Mouse (Mus musculus) midbrain, embryonic 16.5 days (tissue): ENCODE measurements around the gene Trmt5. TPM values are rescaled to one million over a fixed set of nuclear protein-coding genes. Genes with fewer than 3 reads are reported as not detected.

Experiments
- ATAC-seq: fragments of 200-750 bp; cut with Nextera tagmentation; 2 replicates; pipeline ENCODE4 v1.8.0; 2017; ENCODE audit warnings: moderate TSS enrichment
- H3K27ac ChIP-seq: fragments of 300-500 bp; sonication (generic); 2 replicates; pipeline ENCODE4 v1.5.1; 2014; ENCODE audit warnings: mild to moderate bottlenecking, low read length, mixed read lengths
- H3K27me3 ChIP-seq: fragments of 300-500 bp; sonication (generic); 2 replicates; pipeline ENCODE4 v1.6.1; 2014; ENCODE audit warnings: low read depth, low read length, mixed read lengths; ENCODE audit not compliant: control insufficient read depth, insufficient read depth
- H3K36me3 ChIP-seq: fragments of 300-500 bp; sonication (generic); 2 replicates; pipeline ENCODE4 v1.6.1; 2014; ENCODE audit warnings: mild to moderate bottlenecking, low read length, moderate library complexity, mixed read lengths; ENCODE audit not compliant: control insufficient read depth, insufficient read depth
- H3K4me1 ChIP-seq: fragments of 300-500 bp; sonication (generic); 2 replicates; pipeline ENCODE4 v1.6.1; 2014; ENCODE audit warnings: mild to moderate bottlenecking, low read length, mixed read lengths; ENCODE audit not compliant: control insufficient read depth, insufficient read depth
- H3K4me2 ChIP-seq: fragments of 300-500 bp; sonication (generic); 2 replicates; pipeline ENCODE4 v1.6.1; 2014; ENCODE audit warnings: mild to moderate bottlenecking, low read length, mixed read lengths
- H3K4me3 ChIP-seq: fragments of 300-500 bp; sonication (generic); 2 replicates; pipeline ENCODE4 v1.5.1; 2014; ENCODE audit warnings: low read depth, mild to moderate bottlenecking, low read length, moderate library complexity, mixed read lengths
- H3K9ac ChIP-seq: fragments of 300-500 bp; sonication (generic); 2 replicates; pipeline ENCODE4 v1.6.1; 2014; ENCODE audit warnings: low read depth, low read length, mixed read lengths
- H3K9me3 ChIP-seq: fragments of 300-500 bp; sonication (generic); replicated peaks from 2 replicates; pipeline ENCODE4 v1.6.1; 2014; ENCODE audit warnings: mild to moderate bottlenecking, low read length, mixed read lengths; ENCODE audit not compliant: control insufficient read depth, poor library complexity, severe bottlenecking
- WGBS: fragments of 180-500 bp; shearing (Covaris S2); extraction: QIAGEN DNeasy Blood & Tissue Kit; methylation state at CpG from one replicate; pipeline ENCODE4 v1.1.7; 2014; 5-methylcytosine and 5-hydroxymethylcytosine counted together
- polyA plus RNA-seq: library from polyadenylated mRNA; unstranded; fragments of >200 nt; fragmentation: Nextera tagmentation; extraction: Ambion mirVana; gene quantifications from 2 replicates; pipeline ENCODE4 v1.2.1, GENCODE M21; 2015

Gene Trmt5
- polyA plus RNA-seq, 1 experiment from 2014 or later: 16.6 TPM

DNA sequence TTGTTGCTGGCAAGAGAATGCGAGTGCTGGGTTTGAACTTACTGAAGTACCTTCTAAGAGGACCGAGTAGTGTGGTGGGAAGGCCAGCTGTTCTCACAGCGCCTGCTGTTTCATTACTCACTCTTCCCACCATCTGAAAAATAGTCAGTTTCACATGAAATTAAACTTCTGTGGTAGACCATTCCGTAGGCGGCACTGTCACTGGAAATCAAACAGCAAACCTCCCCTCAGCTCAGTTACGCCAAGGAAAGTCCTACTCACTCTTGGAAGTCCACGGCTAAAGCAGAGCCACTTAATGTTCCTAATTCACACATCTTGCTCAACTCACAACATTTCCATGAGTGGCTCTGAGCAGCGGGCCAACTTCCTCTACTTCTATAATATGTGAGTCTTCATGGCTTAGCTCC, 37.7 kb upstream of the Trmt5 start:
- no peak overlapping the region for H3K27ac ChIP-seq
- no peak overlapping the region for H3K4me2 ChIP-seq
- H3K9ac ChIP-seq: no peak overlapping the region
- H3K4me1 ChIP-seq: no peaks in the 10 kb centered on the region
- H3K36me3 ChIP-seq: no peaks in the 10 kb centered on the region
- no peaks in the 10 kb centered on the region for H3K9me3 ChIP-seq
- no peak for ATAC-seq
- WGBS: 88% methylated on average over 8 of the region's 8 CpGs
- no peak overlapping the region for H3K4me3 ChIP-seq
- no peaks in the 10 kb centered on the region for H3K27me3 ChIP-seq

DNA sequence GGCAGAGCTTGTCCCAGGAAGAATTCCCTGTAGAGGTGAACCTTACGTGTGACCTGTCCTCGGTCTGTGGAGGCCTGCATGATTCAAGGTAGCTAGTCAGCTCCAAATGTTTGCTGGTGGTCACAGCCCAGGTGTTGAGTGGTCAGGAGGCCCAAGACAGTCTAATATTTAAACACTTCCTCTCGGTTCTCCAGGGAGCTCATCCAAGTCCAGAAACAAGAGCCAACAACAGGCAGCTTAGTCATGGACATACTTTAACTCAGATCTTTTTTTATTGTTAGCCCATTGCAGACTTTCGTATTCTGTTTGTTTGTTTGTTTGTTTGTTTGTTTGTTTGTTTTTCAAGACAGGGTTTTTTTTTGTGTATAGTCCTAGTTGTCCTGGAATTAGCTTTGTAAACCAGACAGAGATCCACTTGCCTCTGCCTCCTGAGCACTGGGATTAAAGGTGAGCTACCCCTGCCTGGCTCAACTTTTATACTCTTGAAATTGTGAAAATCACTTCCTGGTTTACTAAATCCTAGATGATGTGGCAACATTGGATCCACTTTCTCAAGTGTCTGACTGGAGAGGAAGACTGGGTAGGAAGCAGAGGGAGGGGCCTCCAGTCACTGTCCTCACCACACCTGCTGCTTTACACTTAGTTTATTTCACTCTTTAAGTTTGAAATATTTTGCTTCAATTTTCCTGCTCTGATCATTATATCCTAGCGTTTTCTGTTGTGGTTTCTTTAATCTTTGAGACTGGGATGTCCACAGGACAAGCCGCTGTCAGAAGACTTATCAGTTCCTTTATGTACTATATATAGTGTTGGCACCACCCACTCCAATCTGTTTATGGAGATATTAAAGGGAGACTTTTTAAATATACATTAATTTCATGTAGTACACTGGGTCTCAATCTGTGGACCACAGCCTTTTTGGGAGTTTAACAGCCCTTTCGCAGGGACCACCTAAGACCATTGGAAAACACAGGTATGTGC, 31.5 kb upstream of the Trmt5 start:
- Histone ChIP-seq H3K9ac (no peak overlapping the region), H3K4me1 (no peaks in the 10 kb centered on the region), H3K4me2 (no peak overlapping the region), H3K36me3 (peaks cover 5% of the 10 kb centered on the region), H3K4me3 (no peak overlapping the region), H3K9me3 (no peaks in the 10 kb centered on the region), H3K27ac (no peak overlapping the region), H3K27me3 (no peaks in the 10 kb centered on the region)
- no peak for ATAC-seq
- WGBS: 92% methylated on average over 7 of the region's 7 CpGs

DNA sequence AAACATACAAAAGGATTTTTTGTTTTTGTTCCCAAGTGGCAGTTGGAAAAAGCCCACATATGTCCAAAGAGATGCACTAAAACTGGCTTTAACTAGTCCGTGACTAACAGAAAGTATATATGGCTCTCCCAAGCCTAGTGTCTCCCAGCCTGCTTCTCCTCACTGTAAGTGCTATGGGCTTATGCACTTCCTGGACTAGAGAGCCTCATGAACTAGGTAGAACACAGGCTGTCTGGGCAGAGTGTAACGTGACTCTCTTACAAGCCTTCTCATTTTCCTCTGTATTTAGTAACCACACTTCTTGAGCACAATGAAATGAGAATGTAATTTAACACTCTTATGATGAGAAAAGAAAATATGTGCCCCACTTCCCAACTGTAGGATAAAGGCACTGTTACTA, 22.2 kb upstream of the Trmt5 start:
- Histone ChIP-seq H3K4me1 (no peaks in the 10 kb centered on the region), H3K4me2 (no peak overlapping the region), H3K27me3 (no peaks in the 10 kb centered on the region), H3K9me3 (no peaks in the 10 kb centered on the region), H3K4me3 (no peak overlapping the region), H3K36me3 (0 out of 2 replicates have a peak, but pooled peaks cover 3% of the 10 kb centered on the region), H3K27ac (no peak overlapping the region), H3K9ac (no peak overlapping the region)
- WGBS: 91% methylated on average over 2 of the region's 2 CpGs
- ATAC-seq: no peak

DNA sequence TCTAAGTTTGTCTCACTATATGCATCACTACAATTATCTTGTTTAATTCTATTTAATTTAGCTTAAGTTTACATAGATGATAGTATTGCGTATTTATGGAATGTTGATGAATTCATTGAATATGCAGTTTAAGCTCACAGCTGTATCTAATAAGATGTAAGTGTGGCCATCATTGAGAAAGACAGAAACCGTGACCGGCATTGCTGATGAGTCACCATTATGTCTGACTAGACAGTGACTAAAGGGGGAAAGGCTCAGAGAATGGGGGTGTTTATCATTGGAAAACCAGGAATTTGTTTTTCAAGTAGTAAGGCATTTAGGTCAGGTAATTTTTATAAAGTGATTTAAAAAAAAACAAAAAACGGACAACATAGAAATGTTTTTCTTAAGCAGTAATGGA, 21.2 kb upstream of the Trmt5 start:
- Histone ChIP-seq H3K27ac (no peak overlapping the region), H3K4me3 (no peak overlapping the region), H3K36me3 (0 out of 2 replicates have a peak, but pooled peaks cover 3% of the 10 kb centered on the region), H3K4me2 (no peak overlapping the region), H3K9ac (no peak overlapping the region), H3K9me3 (no peaks in the 10 kb centered on the region), H3K4me1 (no peaks in the 10 kb centered on the region), H3K27me3 (no peaks in the 10 kb centered on the region)
- ATAC-seq: no peak
- WGBS: 89% methylated on average over 4 of the region's 4 CpGs

DNA sequence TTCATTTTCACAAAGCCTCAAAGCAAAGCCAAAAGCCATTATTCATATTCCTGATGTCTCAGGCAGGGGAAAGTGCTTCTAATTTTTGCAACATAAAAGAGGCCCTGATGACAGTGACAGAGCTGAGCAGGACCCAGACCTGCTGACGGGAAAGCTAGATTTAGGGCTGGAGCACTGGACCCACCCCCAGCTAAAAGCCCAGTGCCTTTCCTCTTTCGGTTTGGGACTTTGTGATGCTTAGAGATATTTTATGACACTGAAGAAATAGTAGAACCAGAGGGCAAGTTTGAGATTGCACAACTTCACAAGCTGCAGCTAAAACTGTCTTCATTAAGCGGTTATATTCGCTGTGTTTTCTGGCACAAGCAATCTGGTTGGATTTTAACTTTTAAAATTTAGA, 18.1 kb upstream of the Trmt5 start:
- H3K36me3 ChIP-seq: peaks cover 7% of the 10 kb centered on the region; the same call in 1 of the 2 replicates
- no peak overlapping the region for H3K4me2 ChIP-seq
- H3K4me3 ChIP-seq: no peak overlapping the region
- H3K9ac ChIP-seq: no peak overlapping the region
- no peaks in the 10 kb centered on the region for H3K27me3 ChIP-seq
- no peaks in the 10 kb centered on the region for H3K4me1 ChIP-seq
- WGBS: 90% methylated on average over 4 of the region's 4 CpGs
- no peak for ATAC-seq
- no peak overlapping the region for H3K27ac ChIP-seq
- H3K9me3 ChIP-seq: no peaks in the 10 kb centered on the region

DNA sequence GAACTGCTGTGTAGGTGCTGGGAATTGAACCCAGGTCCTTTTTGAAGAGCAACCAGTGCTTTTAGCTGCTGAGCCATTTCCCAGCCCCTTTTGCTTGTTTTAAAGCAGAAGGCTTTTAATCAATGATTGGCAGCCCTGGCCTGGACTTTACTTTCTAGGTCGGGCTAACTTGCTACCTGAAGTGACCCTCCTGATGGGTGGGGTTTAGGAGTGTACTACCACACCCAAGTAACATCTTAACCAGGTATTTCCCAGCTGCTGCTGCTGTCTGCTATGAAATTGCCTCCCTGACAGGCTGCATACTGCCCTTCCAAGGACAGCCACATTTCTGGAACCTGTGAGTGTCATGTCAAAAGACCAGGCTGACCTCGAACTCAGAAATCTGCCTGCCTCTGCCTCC, 14.0 kb upstream of the Trmt5 start:
- no peaks in the 10 kb centered on the region for H3K4me1 ChIP-seq
- no peak overlapping the region for H3K27ac ChIP-seq
- H3K4me3 ChIP-seq: no peak overlapping the region
- ATAC-seq: no peak
- H3K4me2 ChIP-seq: no peak overlapping the region
- no peak overlapping the region for H3K9ac ChIP-seq
- H3K36me3 ChIP-seq: peaks cover 12% of the 10 kb centered on the region; the same call in 1 of the 2 replicates
- 94% methylated on average over 2 of the region's 2 CpGs for WGBS
- H3K27me3 ChIP-seq: no peaks in the 10 kb centered on the region
- no peaks in the 10 kb centered on the region for H3K9me3 ChIP-seq

DNA sequence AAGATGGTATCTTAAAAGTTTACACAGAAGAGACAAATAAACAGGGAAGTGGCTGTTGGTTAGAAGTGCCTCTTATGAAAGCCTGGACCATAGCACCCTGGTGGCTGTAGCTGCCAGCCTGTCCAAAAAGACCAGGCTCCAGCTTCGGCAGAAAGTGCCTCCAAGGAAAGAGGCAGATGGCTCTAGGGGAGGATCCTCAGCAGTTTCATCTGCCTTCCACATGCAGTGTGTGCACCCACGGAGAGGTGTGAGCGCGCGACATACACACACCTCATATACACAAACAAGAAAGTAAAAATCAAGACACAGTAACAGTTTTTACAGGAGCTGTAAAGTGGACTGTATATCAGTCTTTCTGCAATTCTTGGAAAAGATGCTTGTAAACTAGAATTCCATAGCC, 12.1 kb upstream of the Trmt5 start:
- 90% methylated on average over 5 of the region's 5 CpGs for WGBS

DNA sequence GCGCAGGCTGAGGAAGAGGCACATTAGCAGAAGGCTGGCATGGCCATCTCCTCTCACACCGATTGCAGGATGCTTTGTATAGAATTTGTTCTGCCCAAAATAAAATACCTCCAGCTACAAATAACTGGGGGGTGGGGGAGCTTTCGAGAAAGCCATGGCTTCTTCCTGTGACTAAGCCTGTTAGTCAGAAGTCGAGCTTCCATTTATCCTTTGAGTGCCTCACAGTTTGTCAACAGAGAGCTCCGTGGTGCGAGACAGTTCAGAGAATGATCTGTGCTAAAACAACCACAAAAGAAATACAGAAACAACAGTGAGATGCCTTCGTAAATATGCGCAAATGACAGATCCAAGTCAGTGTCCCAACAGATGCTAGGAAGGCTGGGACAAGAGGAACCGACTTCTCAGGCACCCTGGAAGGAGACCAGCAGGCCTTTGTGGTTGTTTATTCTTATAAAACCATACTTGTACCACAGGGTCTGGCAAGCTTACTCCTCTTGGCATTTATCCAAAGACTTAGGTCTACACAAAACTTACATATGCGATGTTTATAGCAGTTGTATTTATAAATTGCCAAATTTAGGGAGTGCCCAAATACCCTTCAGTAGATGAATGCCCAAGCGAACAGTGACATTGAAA, 9.1 kb upstream of the Trmt5 start:
- no peaks in the 10 kb centered on the region for H3K27me3 ChIP-seq
- H3K4me1 ChIP-seq: no peaks in the 10 kb centered on the region
- 51% methylated on average over 11 of the region's 11 CpGs for WGBS
- no peak overlapping the region for H3K4me2 ChIP-seq
- H3K9ac ChIP-seq: no peak overlapping the region
- peaks cover 8% of the 10 kb centered on the region; the same call in 1 of the 2 replicates for H3K36me3 ChIP-seq
- ATAC-seq: no peak
- H3K4me3 ChIP-seq: no peak overlapping the region
- no peak overlapping the region for H3K27ac ChIP-seq
- no peaks in the 10 kb centered on the region for H3K9me3 ChIP-seq

More for the DNA sequence above, 12.1 kb upstream of the Trmt5 start:
- no peak overlapping the region for H3K4me2 ChIP-seq
- ATAC-seq: no peak
- no peak overlapping the region for H3K27ac ChIP-seq
- no peaks in the 10 kb centered on the region for H3K4me1 ChIP-seq
- no peak overlapping the region for H3K9ac ChIP-seq
- H3K36me3 ChIP-seq: peaks cover 12% of the 10 kb centered on the region; the same call in 1 of the 2 replicates
- H3K4me3 ChIP-seq: no peak overlapping the region
- H3K27me3 ChIP-seq: no peaks in the 10 kb centered on the region
- H3K9me3 ChIP-seq: no peaks in the 10 kb centered on the region

DNA sequence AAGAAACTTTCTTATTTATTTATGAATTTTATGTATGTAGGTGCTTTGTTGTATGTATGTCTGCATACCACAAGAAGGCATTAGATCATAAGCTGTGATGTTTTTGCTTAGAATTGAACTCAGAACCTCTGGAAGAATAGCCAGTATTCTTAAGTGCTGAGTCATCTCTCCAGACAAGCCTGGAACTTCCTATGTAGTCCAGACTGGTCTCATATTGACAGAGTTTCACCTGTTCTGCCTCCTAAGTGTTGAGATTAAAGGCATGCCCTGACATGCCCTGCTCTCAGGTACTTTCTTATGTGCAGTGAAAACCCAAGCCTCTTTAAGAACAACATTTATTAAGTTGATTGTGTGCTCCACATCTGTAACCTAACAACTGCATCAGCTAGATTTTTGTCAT, 8.4 kb upstream of the Trmt5 start:
- H3K27me3 ChIP-seq: no peaks in the 10 kb centered on the region
- no peaks in the 10 kb centered on the region for H3K4me1 ChIP-seq
- H3K9ac ChIP-seq: no peak overlapping the region
- ATAC-seq: no peak
- no peak overlapping the region for H3K4me3 ChIP-seq
- H3K27ac ChIP-seq: no peak overlapping the region
- H3K9me3 ChIP-seq: no peaks in the 10 kb centered on the region
- peaks cover 6% of the 10 kb centered on the region; the same call in 1 of the 2 replicates for H3K36me3 ChIP-seq
- H3K4me2 ChIP-seq: no peak overlapping the region
